In the genomic region with DNA sequence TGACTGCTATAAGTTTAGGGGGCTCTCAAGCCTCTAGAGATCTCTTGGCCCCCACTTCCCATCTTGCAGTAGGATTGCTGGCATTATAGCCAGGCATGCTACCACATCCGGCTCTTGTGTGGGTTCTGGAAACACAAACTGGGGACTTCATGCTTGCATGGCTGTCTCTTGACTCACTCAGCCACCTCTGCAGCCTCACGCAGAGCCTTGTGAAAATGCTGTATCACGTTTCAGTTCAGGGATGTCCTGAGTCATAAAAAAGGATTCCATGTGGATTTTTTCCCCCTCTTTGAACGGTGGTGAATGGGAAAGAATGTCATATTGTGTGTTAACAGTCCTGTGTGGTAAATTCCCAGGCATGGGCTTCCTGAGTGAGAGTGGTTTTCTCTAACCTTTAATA, we compare ENCODE assay signal across 29 mouse cellular contexts. TPM values are rescaled to one million over a fixed set of nuclear protein-coding genes. Genes with fewer than 3 reads are reported as not detected.
"Had no signal": no experiment of that assay in that cellular context is flagged by ENCODE, and none has a peak within 500 bp of the region (broad histone marks: within the 10 kb centered on the region; RNA-seq: fewer than 3 reads in every experiment).

No protein-coding gene starts in this region.

- ATAC-seq: liver, postnatal 0 days; midbrain, embryonic 13.5 days; midbrain, embryonic 16.5 days had no signal

- H3K27me3 ChIP-seq: limb, embryonic 13.5 days; lung, embryonic 15.5 days; megakaryocyte, embryonic 14.5 days; midbrain, embryonic 13.5 days had no signal

- H3K9me3 ChIP-seq: limb, embryonic 10.5 days; limb, embryonic 13.5 days; lung, embryonic 15.5 days; midbrain, embryonic 10.5 days; midbrain, embryonic 13.5 days had no signal

- H3K4me3 ChIP-seq: layer of hippocampus, adult 2 months; limb, embryonic 10.5 days; limb, embryonic 13.5 days; lung, embryonic 15.5 days; megakaryocyte, embryonic 14.5 days; midbrain, embryonic 10.5 days; midbrain, embryonic 13.5 days had no signal

- H3K9ac ChIP-seq: limb, embryonic 13.5 days; liver, embryonic 14.5 days; liver, postnatal 0 days; lung, embryonic 15.5 days; midbrain, embryonic 13.5 days had no signal

- H3K27ac ChIP-seq: kidney, postnatal 0 days; layer of hippocampus, adult 2 months; limb, embryonic 10.5 days; limb, embryonic 13.5 days; liver, embryonic 14.5 days; lung, embryonic 15.5 days; midbrain, embryonic 10.5 days; midbrain, embryonic 13.5 days had no signal

- H3K4me1 ChIP-seq: limb, embryonic 13.5 days; lung, embryonic 15.5 days; megakaryocyte, embryonic 14.5 days; midbrain, embryonic 10.5 days had no signal

- H3K4me2 ChIP-seq: limb, embryonic 13.5 days; lung, embryonic 15.5 days; midbrain, embryonic 13.5 days had no signal

- H3K36me3 ChIP-seq: limb, embryonic 10.5 days; limb, embryonic 13.5 days; lung, embryonic 15.5 days; midbrain, embryonic 10.5 days; midbrain, embryonic 13.5 days had no signal

- DNase-seq: kidney, adult 2 months; kidney, postnatal 25 days; layer of hippocampus, adult 9-11 months; liver; liver, postnatal 0 days; lung, postnatal 10 days; lung, postnatal 36 days; right cerebral cortex, adult 18-20 months; right cerebral cortex, postnatal 25 days; spleen, adult 18-20 months; thymus, adult 18-20 months; thymus, postnatal 36 days had no signal

RNA-seq across cellular contexts. Expression of gene Serpina16, which starts 7.8 kb away (rescaled TPM):
- polyA plus RNA-seq: kidney, adult 2 months; kidney, embryonic 14.5 days; kidney, postnatal 0 days; limb, embryonic 10.5 days; limb, embryonic 13.5 days; liver, postnatal 0 days; lung, embryonic 15.5 days; midbrain, embryonic 10.5 days; midbrain, embryonic 13.5 days; midbrain, embryonic 16.5 days; neural tube, embryonic 11.5 days; neural tube, embryonic 14.5 days; urinary bladder, adult 2 months had no signal

RNA-seq across cellular contexts. Expression of gene Serpina1f, which starts 11.6 kb away (rescaled TPM):
- polyA plus RNA-seq: kidney, embryonic 14.5 days; limb, embryonic 10.5 days; limb, embryonic 13.5 days; liver, embryonic 14.5 days; liver, postnatal 0 days; lung, embryonic 15.5 days; midbrain, embryonic 10.5 days; midbrain, embryonic 13.5 days; midbrain, embryonic 16.5 days; neural tube, embryonic 11.5 days; neural tube, embryonic 14.5 days; stomach, embryonic 16.5 days; urinary bladder, adult 2 months had no signal

RNA-seq across cellular contexts. Expression of gene Serpina6, which starts 26.8 kb away (rescaled TPM):
- polyA plus RNA-seq: large intestine, adult 2 months; limb, embryonic 10.5 days; midbrain, embryonic 10.5 days; midbrain, embryonic 16.5 days; urinary bladder, adult 2 months had no signal

RNA-seq across cellular contexts. Expression of gene Serpina10, which starts 52.5 kb away (rescaled TPM):
- polyA plus RNA-seq: kidney, embryonic 14.5 days; limb, embryonic 10.5 days; limb, embryonic 13.5 days; midbrain, embryonic 10.5 days; midbrain, embryonic 13.5 days; midbrain, embryonic 16.5 days; neural tube, embryonic 14.5 days; testis, adult 2 months; urinary bladder, adult 2 months had no signal
